Mouse (Mus musculus) liver (tissue): ENCODE measurements at regions not wholly inside any gene's neighbourhood (a gene's known extent, or its start where the extent isn't known, plus 50 kb on each side); places are given as distances from the start of the nearest gene placed in this dataset.

Experiments used
- DNase-seq: peaks from one replicate; pipeline ENCODE4 v3.0.0-alpha.2; 2020; ENCODE audit warnings: mixed read lengths

DNA sequence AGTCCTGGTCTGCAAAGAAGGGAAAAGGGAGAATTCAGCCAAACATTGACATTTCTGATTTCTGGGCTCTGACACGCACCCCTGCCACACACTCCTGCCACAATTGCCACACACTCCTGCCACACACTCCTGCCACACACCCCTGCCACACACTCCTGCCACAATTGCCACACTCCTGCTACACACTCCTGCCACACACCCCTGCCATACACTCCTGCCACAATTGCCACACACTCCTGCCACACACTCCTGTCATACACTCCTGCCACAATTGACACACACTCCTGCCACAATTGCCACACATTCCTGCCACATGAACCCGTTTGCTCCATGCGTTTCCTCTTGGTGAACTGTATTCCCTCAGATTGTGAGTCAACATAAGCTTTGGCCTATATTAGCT is 130.0 kb upstream of the Gm9833 start:
- DNase-seq, result no peak

DNA sequence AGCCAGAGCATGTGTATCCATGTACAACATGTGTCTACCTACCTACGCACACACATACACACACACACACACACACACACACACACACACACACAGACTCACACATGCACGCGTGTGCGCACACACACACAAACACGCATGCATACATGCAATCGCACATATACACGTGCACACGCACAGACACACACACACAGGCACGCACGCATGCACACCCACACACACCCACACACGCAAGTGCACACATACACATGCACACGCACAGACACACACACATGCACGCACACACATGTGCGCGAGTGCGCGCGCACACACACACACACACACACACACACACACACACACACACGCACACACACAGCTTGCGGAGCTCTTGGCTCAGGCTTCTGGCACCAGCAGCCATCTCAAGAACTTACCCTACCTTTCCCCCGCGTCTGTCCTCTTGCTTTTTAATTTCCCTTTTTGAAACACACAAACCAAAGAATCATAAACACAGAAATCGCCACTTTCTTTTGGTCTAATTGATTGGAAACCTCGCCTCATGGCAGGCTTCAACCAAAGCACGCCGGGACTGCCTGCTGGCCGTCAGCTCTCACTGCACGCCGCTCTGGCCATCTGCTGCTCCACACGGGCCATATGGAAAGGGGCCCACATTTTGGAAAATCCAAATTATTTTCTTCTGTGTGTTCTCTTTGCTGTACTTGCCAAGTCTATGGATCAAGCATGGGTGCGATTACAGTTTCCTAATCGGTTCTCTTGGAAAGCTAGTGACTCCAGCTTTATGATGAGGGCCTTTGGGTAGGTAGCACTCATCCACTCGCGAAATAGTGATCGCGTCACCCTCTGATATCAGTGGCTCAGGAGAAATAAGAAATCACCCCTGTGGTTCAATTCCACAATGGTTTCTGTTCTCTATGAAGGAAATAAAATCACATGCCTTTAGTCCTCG is 127.9 kb upstream of the Gm9833 start:
- no peak for DNase-seq

DNA sequence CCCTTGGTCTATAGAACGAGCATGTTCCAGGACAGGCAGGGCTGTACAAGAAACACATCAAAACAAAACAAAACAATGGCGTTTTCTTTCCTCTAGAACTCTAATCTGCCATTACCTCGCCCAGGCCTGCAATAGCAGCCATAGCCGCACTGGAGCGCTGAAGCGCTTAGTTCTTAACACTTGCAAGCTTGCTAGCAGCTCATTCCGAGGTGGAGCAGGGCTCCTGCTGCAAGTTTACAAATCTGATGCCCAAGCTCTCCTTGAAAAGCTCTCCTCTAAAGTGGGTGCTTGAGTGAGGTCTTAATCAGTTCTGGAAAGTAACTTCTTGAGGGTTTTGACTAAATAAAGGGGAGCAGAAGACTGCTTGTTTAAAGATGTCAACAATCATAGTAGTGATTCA is 127.2 kb upstream of the Gm9833 start:
- no peak for DNase-seq
